Mouse (Mus musculus) erythroid progenitor cell, adult 5-6 weeks (primary cell): Measurements from ENCODE around the gene Sirt2. TPM values are rescaled to one million over a fixed set of nuclear protein-coding genes. Genes with fewer than 3 reads are reported as not detected.

Experiments
- ATAC-seq: replicated peaks from 2 replicates; pipeline ENCODE4 v1.8.0; 2016; ENCODE audit warnings: moderate number of reproducible peaks, mild to moderate bottlenecking, moderate TSS enrichment, inconsistent platforms; ENCODE audit not compliant: poor library complexity, low FRiP score, severe bottlenecking
- total RNA-seq, 2 experiments: library from RNA; stranded (forward) in 1 of 2; stranded (reverse) in 1 of 2; fragments of 150-400 nt in 1 of 2; fragments of 186-747, 209-891 nt in 1 of 2; gene quantifications; 2 replicates each; pipeline versions ENCODE4 v1.2.3 to v1.2.4; 2015 to 2017; ENCODE audit warnings: low replicate concordance in 2 of 2

Sirt2 gene
- total RNA-seq, 2 experiments from 2014 or later: 3.6 to 40.2 TPM

DNA sequence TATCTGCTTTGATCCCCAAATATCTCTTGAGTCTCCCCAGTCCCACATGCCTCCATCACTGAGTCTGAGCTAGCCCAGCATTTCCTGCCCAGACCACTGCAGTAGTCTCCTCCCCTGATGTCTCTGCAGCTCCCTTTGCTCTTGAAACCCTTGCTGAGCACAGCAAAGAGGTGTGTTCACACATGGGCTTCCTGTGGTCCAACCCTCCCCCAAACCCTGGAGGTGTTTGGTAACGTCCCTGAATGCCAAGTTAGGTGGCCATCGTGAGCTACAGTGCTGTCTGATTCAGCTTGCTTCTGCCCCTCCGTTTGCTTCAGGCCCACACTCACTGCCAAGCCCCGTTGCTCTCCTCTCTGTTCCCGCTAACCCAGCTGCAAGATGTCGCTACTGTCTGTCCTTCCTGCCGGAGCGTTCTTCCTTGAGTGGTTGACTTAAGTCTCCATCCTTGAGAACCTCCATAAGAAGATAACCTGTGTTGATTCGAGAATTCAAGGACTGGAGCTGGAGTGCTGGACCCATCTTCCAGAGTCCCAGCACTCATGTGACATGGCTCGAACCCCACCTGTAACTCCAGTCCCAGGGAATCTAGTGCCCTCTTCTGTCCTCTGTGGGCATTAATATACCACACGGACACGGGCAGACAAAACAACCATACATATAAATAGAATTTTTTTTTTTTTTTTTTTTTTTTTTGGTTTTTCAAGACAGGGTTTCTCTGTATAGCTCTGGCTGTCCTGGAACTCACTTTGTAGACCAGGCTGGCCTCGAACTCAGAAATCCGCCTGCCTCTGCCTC lies 26.1 kb downstream of the Sirt2 start:
- ATAC-seq: no peak

DNA sequence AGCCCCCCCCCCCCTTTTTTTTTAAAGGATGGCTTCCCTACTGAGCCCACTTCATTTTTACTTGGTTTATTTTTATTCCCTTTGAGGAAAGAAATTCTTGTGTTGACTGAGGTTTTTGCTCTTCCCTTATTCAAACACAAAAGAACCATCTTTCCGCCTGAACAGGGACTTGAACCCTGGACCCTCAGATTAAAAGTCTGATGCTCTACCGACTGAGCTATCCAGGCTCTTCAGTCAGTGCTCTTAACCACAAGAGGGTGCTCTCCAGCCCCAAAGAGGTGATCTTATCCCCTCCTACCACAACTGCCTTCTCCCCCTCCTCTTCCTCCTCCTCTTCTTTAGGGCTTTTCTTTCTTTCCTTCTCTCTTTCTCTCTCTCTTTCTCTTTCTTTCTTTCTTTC lies 27.3 kb downstream of the Sirt2 start:
- no peak for ATAC-seq

DNA sequence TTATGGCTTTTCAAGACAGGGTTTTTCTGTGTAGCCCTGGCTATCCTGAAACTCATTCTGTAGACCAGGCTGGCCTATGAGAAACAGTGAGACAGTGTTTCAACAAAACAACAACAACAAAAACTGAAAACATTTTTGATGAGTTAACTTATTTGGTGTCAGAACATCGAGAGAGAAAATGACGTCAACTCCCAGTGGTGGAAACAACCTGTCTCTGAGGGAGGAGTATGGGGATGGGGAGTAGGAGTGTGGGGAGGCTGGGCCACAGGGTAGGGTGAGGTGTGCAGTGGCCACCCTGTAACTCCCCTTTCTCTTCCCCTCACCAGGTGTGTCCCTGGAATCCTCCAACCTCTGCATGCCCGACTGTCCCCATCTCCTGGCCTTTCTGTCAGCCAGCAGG lies 28.0 kb downstream of the Sirt2 start:
- no peak for ATAC-seq

DNA sequence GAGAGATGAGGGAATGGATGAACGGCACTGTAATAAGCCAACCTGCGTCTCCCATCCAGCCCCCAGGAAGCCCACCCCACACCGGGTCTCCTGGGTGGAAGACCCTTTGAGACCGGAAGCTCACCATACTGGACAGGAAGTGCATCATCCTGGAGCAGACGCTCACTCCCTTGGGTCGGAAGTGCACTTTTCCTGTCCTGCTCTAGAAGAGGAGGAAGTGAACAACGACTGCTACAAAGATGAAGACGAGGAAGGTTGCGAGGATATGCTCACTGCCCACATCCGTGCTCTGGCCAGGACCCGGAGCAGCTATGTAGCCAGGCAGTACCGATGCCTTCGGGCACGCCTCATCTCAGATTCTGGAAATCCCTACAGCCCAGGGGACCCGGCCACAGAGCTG lies 29.3 kb downstream of the Sirt2 start:
- ATAC-seq: no peak

DNA sequence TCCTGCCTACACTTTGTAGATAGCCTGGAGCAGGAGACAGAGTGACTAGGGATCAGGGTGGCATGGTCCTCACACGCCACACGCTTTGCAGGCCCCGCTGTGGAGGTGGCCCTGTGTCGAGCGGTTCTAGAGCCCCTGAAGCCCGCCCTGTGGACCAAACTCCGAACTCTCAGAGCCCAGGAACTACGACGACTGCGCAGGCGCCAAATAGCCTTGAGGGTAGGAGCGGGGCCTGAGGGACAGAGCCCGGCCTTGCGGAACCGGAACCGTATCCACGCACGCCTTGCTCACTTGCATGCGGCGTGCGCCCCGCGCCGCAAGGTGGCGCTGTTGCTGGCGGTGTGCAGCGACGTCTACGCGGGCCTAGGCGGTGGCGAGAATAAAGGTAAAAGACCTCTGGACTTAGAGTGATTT lies 30.0 kb downstream of the Sirt2 start:
- ATAC-seq: peak; percentile 84

DNA sequence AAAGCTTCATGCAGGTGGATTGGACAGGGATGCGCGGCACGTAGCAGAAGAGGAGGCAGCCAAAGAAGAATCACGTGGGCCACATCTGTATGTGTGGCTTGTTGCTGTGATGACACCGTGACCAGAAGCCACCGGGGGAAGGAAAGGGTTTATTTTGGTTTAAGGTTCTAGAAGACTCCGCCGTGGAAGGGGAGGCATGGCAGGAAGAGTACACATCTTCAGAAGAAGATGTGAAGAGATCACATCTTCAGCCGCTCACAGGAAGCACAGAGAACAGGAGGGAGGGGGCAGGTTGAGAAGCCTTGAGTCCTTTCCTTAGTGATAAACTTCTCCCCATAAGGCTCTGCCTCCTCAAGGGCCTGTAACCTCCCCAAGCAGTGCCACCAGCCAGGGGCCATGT lies 33.5 kb downstream of the Sirt2 start:
- no peak for ATAC-seq

DNA sequence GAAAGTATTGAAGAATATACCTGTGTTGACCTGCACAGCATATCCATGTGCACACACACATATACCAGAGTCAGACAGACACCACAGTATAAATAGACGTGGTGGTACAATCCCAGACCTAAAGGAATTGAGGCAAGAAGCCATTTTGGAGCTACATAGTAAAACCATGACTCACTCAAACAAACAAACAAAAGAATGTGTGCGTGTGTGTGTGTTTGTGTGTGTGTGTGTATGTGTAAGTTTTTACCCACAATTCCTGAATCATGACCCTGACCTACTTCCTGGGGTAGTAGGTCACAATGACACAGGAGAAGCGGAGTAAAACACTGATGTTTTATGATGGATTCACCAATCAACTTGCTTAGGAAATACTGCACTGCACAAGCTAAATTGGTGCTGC lies 34.9 kb downstream of the Sirt2 start:
- ATAC-seq: no peak

DNA sequence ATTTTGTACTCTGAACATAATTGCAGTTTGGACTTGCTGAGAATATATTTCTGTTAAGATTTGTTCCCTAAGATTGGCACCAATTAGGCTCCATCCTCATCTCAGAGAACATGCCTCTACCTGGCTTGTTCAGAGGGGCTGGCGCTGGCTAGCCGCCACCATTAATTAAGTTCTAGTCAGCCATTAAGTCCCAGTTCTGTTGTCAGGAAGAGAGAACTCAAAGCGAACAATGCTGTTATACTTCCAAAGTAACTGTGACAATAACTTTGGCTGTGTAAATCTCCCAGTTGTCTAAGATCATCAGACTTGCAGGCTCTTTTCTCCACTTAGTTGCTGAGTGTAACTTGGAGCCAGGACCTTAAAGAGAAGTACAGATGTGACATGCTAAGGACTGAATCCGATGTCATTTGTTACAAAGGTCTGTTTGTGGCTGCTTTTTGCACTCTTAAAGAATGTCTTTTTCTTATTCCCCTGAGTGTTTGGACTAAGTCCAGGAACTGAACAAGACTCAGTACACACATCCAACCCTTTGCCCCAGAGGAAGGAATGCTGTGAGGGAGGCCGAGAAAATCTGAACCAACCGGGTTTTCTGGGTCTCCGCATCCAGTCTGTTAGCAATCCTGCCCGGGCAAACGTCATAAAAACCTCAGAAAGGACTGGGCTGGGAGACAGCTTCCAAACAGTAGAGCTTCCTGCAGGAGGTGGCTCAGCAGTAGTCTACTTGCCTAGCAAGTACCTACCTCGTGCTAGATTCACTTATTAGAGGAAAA lies 35.6 kb downstream of the Sirt2 start:
- ATAC-seq: no peak

DNA sequence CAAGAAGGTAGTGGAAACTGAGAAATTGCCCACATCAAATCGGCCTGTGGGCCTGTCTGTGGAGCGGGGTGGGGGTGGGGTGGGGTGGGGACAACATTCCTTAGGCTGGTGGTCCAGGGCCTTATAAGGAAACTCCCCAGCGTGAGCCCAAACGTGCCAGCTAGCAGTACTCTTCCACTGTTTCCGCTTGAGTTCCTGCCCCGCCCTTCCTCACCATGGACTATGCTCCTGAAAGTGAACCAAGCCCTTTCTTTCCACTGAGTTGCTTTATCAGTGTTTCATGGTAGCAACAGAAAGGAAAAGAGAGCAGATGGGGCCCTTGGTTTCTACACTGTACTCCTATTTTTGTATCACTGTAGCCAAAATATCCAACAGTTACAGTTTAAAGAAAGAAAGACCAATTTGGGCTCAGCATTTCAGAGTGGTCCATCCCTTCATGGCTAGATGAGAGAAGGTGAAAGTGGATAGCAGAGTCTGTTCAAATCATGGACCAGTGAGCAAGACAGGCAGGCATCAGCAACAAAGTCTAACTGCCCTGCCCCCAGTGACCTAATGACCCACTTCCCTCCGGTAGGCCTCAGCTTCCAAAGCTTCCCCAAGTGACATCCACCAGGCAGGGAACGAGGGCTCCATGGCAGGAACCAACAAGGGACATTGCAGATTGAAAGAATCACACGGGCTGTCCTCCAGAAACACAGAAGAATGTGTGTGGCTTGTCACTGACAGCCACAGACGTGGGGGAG lies 36.5 kb downstream of the Sirt2 start:
- ATAC-seq: no peak

DNA sequence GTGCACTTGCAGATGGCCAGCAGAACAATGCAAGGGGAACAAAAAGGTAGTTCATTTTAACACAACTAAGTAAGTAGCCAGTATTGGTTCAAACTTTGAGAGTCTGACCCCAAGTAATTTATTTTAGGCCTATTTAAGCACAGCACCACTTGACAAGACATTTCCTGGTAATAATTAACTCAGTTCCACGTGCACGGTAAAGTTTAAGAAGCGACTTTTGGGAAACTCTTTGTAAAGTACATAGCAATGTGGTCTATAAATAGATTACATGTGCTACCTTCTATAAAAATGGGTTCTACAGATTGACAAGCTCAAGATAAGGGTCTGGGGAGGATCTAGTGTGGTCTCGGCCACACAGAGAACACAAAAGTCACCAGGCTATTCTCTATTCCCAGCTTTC lies 37.2 kb downstream of the Sirt2 start:
- no peak for ATAC-seq

DNA sequence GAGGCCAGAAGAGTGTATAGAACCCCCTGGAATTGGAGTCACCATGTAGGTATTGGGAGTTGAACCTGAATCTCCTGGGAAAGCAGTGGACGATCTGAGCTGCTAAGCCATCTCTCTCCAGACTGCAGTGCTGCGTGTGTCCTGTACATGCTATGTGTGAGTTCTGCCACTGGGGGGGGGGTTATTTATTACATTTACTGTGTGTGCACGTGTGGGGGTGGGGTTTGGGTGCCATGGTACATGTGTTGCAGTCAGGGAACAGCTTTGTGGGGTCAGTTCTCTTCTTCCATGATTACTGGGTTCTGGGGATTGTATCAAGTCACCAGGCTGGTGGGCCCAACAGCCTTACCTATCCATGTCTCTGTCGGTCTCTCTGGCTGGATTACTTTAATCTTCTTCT lies 40.3 kb downstream of the Sirt2 start:
- ATAC-seq: no peak

DNA sequence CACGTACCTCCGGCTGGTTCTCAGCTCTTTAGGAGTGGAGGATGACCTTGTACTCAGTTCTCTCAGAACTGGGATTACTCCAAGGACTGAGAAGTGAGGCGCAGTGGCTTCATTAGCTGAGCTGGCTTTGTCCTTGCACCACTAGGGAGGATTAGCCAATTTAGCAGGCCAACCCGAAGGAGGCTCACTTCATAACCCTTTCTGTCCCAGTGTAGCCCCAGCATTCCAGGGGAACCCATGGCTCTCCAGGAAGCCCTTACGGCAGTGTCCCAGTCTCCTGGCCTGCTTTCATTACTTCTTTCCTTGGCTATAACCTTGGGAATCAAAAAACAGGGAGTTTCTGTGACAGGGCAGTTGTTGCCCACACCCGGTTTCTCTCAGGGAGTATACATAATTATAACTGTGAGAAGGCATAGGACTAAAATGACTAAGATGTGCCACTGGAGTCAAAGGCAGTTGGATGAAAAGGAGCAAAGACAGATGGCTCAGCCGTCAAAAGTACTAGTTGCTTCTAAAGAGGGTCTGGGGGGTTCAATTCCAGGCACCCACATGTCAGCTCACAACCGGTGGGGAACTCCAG lies 41.2 kb downstream of the Sirt2 start:
- ATAC-seq: no peak

DNA sequence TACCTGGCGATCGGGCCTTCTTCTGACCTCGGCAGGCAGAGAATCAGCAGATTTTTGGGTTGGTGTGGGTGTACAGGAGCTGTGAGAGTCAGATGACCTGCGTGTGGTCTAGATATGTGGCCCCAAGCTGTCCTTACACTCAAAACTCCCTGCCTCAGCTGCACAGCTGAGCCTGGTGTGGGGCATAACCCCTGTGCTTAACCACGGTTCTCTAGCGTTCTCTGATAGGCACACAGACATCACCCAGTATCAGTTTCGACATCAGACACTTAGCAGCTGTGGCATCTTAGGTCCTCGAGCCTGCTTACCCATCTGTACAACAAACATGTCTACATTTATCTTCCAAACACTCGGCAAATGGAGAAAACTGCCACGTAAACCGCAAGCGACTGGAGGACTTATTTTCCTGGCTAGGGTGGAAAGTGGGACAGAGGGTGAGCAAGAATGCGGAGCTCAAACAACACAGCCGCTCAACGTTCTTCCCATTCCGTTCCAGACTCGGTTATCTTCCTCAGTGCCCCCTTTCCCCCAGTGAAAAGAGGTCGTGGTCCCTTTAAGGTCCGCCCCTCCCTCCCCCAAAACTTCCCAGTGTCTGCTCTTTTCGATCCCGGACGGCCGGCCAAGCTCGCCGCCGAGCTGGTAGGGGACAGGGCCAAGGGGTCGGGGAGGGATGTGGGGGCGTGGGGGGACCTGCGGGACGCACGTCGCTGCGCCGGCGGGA lies 41.8 kb downstream of the Sirt2 start, which contains the start of gene Hnrnpl:
Hnrnpl (plus strand) TSS at position 321 of the 721 bp plus-strand sequence.
- no peak for ATAC-seq

DNA sequence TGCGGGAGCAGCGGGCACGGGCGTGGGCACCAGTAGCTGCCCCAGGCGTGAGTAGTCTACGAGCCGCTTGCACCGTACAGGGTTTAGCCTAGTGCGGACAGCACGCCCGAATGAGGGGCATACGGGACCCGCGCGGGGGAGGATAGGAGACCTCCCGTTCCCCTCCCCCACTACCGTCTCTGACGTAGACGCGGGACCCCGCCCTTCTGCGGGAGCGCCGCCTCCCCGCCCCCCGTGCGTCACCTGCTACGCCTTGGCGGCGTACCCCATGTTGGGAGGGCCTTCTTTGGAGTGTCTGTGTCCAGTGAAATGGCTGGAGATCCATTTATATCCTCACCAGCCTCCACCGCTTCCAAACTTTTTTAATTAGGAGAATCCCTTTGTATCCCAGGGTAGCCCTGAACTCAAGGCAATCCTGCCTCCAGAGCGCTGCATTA lies 42.4 kb downstream of the Sirt2 start:
- ATAC-seq: peak; percentile 67

DNA sequence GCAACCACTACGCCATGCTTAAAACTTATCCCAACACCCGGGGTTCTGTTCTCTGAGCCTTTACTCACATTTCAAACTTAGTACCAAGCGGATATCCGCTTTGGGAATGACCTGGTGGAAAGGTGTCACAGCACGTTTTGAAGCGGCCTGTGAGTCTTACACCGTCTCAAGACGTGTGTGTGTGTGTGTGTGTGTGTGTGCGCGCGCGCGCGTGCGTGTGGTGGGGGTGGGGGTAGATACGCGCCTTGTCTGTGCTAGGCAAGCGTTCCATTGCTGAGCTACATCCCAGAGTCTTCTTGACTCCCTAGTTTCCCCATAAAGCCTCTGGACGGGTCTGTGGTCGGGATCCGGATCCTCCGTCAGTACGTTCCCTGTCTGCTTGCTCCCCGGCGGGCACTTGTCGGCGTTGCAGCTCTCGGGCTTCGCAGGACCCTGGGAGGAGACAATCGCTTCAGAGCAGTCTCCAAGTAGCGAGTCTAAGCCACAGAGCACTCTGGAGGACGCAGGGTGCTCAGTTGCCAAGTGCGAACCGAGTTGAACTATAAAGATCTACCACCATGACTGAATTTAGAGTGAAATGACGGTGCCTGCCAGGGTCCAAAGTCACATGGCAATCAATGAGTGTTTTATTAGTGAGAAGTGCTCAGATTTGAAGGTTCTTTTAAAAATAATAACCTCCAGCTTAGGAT lies 43.0 kb downstream of the Sirt2 start:
- ATAC-seq: 0 out of 2 replicates have a peak, but pooled peaks have one; percentile 8

DNA sequence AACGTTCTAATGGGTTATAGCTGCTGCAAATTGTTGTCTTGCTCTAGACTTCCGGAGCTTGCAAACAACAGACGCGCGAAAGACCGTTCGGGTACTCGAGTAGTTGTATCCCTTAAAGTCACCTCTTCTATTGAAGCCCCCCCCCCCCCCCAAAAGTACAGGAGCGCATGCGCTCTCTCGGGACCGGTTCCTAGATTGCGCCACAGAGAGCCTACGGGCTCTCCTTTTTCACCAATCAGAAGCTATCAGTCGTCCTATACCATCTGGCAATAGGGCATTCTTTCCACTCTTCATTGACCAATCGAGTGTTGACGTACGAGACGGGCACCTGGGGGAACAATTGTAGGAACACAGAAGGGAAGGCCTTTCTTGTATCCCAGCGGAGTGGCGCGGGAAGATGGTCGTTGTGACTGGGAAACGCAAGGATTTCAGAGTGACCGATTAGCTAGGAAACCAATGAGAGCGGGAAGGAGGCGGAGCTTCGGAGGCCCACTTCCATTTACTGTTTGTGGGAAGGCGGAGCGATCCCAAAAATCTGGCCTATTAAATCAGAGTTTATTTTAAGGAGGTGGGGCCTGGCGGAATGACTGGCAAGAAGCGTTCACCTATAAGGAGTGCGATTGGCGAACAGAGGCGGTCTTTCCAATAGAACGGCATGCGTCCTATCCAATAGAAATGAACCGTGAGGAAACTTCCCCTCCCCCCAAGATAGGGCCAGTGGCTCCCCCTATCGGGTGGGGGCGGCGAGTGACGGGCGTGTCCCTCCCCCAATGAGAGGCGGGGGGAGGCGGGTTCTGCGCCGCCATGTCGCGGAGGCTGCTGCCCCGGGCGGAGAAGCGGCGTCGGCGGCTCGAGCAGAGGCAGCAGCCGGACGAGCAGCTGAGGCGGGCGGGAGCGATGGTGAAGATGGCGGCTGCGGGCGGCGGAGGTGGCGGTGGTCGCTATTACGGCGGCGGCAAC lies 43.9 kb downstream of the Sirt2 start:
- peak; percentile 80 for ATAC-seq

DNA sequence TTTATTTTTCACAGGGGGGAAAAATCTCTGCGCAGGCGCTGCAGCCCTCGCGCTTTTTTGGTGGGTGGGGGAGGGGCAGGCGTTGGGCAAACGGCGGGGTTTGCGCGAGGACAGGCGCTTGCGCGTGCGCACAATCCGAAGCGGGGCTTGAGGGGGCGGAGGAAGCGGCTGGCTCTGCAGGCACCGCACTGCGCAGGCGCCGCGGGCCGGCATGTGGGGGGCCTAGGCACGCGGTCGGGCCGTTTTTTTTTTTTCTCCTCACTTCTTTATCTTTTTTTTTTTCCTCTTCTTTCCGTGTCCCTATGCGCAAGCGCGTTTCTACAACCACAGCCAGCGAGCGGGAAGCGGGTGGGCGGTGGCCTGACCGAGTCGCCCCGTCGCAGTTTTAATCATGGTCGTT lies 44.7 kb downstream of the Sirt2 start:
- peak; percentile 27; the same call in 1 of the 2 replicates for ATAC-seq
